Mouse (Mus musculus): ENCODE data around the gene Ckap5. TPM values are rescaled to one million over a fixed set of nuclear protein-coding genes. Genes with fewer than 3 reads are reported as not detected.
"Not testable (repeated sequence)": the region's sequence is repeated elsewhere in the genome, so short reads cannot be mapped to it uniquely, and the experiment has no call there.

The Ckap5 gene
- polyA plus RNA-seq, 1 experiment from 2014 or later, result 81.2 TPM

DNA sequence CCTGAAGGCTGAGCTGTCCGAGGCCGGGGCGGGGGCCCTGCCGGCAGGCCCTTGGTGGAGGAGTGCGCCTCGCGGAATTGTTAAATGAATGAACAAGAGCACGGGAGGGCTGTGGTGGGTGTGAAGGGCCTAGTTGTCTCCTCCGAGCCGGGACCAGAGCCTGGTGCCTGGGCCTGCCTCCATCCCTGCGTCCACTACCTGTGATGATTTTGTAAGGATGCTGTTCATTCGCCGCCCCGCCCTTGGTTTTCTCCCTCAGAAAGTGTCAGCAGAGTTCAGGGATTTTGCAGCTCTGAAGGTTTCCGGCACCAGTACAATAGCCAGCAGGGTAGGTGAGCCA, 555 bp downstream of the Ckap5 start:
- Histone ChIP-seq H3K9me3 (no peaks in the 10 kb centered on the region), H3K27ac (peak overlapping the region; percentile 76), H3K27me3 (replicated peaks) (no peaks in the 10 kb centered on the region), H3K4me1 (replicated peaks) (0 out of 2 replicates have a peak, but pooled peaks cover 5% of the 10 kb centered on the region), H3K36me3 (no peaks in the 10 kb centered on the region), H3K4me3 (replicated peaks) (peak overlapping the region; percentile 99), H3K4me2 (replicated peaks) (peak overlapping the region; percentile 67), H3K9ac (peak overlapping the region; percentile 96)
- ATAC-seq, result peak; percentile 74
- 0% methylated on average over 15 of the region's 15 CpGs for WGBS

- H3K27me3 ChIP-seq (replicated peaks), result no peaks in the 10 kb centered on the region
- 4% methylated on average over 17 of the region's 17 CpGs for WGBS
- peak overlapping the region; percentile 38 for H3K4me3 ChIP-seq (replicated peaks)
- peak overlapping the region; percentile 75 for H3K4me2 ChIP-seq (replicated peaks)
- H3K27ac ChIP-seq, result no peak overlapping the region
- H3K36me3 ChIP-seq, result no peaks in the 10 kb centered on the region
- peak; percentile 99 for ATAC-seq
- H3K9ac ChIP-seq, result peak overlapping the region; percentile 33; the same call in 1 of the 2 replicates
- no peaks in the 10 kb centered on the region for H3K9me3 ChIP-seq
- peaks cover 8% of the 10 kb centered on the region; the same call in 1 of the 2 replicates for H3K4me1 ChIP-seq (replicated peaks)
These were observed 11.1 kb downstream of the Ckap5 start for GRCm38 (mm10) chr2:91537588-91538205.

GRCm38 (mm10) chr2:91568125-91568524, 41.6 kb downstream of the Ckap5 start:
- H3K4me3 ChIP-seq (replicated peaks), result no peak overlapping the region
- no peak overlapping the region for H3K27ac ChIP-seq
- WGBS, result 96% methylated on average over 2 of the region's 2 CpGs
- no peak overlapping the region for H3K9ac ChIP-seq
- no peak for ATAC-seq
- H3K27me3 ChIP-seq (replicated peaks), result no peaks in the 10 kb centered on the region
- H3K36me3 ChIP-seq, result peaks cover 26% of the 10 kb centered on the region
- H3K4me2 ChIP-seq (replicated peaks), result no peak overlapping the region
- no peaks in the 10 kb centered on the region for H3K4me1 ChIP-seq (replicated peaks)
- H3K9me3 ChIP-seq, result no peaks in the 10 kb centered on the region

- Histone ChIP-seq H3K27me3 (replicated peaks) (no peaks in the 10 kb centered on the region), H3K4me3 (replicated peaks) (no peak overlapping the region), H3K36me3 (peaks cover 32% of the 10 kb centered on the region), H3K4me2 (replicated peaks) (no peak overlapping the region), H3K4me1 (replicated peaks) (no peaks in the 10 kb centered on the region), H3K9me3 (no peaks in the 10 kb centered on the region), H3K27ac (no peak overlapping the region), H3K9ac (no peak overlapping the region)
- ATAC-seq, result no peak
- 82% methylated on average over 1 of the region's 1 CpGs for WGBS
These were observed 54.3 kb downstream of the Ckap5 start for GRCm38 (mm10) chr2:91580894-91581293.

DNA sequence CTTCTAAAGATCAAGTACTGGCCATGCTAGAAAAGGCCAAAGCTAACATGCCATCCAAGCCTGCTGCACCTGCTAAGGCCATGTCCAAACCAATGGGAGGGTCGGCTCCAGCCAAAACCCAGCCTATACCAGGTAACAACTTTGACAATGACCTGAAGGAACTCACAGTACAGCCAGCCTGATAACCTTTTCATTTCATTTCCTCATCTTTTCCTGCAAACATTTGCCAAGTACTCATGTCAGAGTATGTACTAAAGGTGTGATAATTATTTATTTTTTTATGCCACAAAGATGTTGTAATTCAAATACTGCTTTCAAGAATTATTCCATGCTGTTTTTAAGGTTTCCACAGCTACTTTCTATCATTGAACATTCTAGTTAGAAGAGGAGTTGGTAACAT, 59.7 kb downstream of the Ckap5 start:
- H3K36me3 ChIP-seq, result peaks cover 26% of the 10 kb centered on the region
- H3K9me3 ChIP-seq, result no peaks in the 10 kb centered on the region
- H3K4me2 ChIP-seq (replicated peaks), result no peak overlapping the region
- H3K27me3 ChIP-seq (replicated peaks), result no peaks in the 10 kb centered on the region
- no peak for ATAC-seq
- H3K9ac ChIP-seq, result no peak overlapping the region
- H3K4me3 ChIP-seq (replicated peaks), result no peak overlapping the region
- H3K27ac ChIP-seq, result no peak overlapping the region
- no peaks in the 10 kb centered on the region for H3K4me1 ChIP-seq (replicated peaks)
- 97% methylated on average over 1 of the region's 1 CpGs for WGBS

GRCm38 (mm10) chr2:91600475-91600874, 73.9 kb downstream of the Ckap5 start:
- Histone ChIP-seq H3K9ac (no peak overlapping the region), H3K27me3 (replicated peaks) (no peaks in the 10 kb centered on the region), H3K4me3 (replicated peaks) (no peak overlapping the region), H3K4me1 (replicated peaks) (no peaks in the 10 kb centered on the region), H3K9me3 (no peaks in the 10 kb centered on the region), H3K27ac (no peak overlapping the region), H3K36me3 (peaks cover 42% of the 10 kb centered on the region), H3K4me2 (replicated peaks) (no peak overlapping the region)
- no peak for ATAC-seq
- WGBS, result 97% methylated on average over 4 of the region's 4 CpGs

DNA sequence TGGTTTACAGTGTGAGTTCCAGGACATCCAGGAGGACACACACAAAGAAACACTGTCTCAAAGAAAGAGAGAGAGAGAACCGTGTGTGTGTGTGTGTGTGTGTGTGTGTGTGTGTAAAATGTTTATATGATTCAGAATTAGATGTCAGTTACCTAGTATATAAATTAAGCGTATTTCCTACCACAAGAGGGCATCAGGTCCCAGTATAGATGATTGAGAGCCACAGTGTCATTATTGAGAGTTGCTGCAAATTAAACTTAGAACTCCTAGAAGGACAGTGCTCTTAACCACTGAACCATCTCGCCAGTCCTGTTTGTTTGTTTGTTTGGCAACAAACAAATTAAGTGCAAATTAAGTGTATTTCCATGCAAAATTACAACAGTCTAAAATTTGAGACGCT, 75.8 kb downstream of the Ckap5 start:
- Histone ChIP-seq H3K4me1 (replicated peaks) (no peaks in the 10 kb centered on the region), H3K27me3 (replicated peaks) (no peaks in the 10 kb centered on the region), H3K4me2 (replicated peaks) (no peak overlapping the region), H3K27ac (no peak overlapping the region), H3K9me3 (no peaks in the 10 kb centered on the region), H3K36me3 (peaks cover 43% of the 10 kb centered on the region), H3K4me3 (replicated peaks) (no peak overlapping the region), H3K9ac (no peak overlapping the region)
- WGBS, result 87% methylated on average over 4 of the region's 4 CpGs
- no peak for ATAC-seq

GRCm38 (mm10) chr2:91609370-91609769, 82.8 kb downstream of the Ckap5 start:
- peaks cover 28% of the 10 kb centered on the region for H3K36me3 ChIP-seq
- not testable (repeated sequence) for H3K27me3 ChIP-seq (replicated peaks); H3K9me3 ChIP-seq

GRCm38 (mm10) chr2:91622356-91622755, 95.8 kb downstream of the Ckap5 start:
- Histone ChIP-seq H3K4me3 (replicated peaks) (no peak overlapping the region), H3K27ac (no peak overlapping the region), H3K9ac (no peak overlapping the region), H3K9me3 (no peaks in the 10 kb centered on the region), H3K4me1 (replicated peaks) (no peaks in the 10 kb centered on the region), H3K27me3 (replicated peaks) (no peaks in the 10 kb centered on the region), H3K36me3 (peaks cover 23% of the 10 kb centered on the region), H3K4me2 (replicated peaks) (no peak overlapping the region)
- no peak for ATAC-seq
- WGBS, result 95% methylated on average over 5 of the region's 5 CpGs

More at GRCm38 (mm10) chr2:91609370-91609769, 82.8 kb downstream of the Ckap5 start:
- H3K27ac ChIP-seq; ATAC-seq; H3K9ac ChIP-seq; H3K4me2 ChIP-seq (replicated peaks); H3K4me1 ChIP-seq (replicated peaks); H3K4me3 ChIP-seq (replicated peaks): not testable (repeated sequence)

DNA sequence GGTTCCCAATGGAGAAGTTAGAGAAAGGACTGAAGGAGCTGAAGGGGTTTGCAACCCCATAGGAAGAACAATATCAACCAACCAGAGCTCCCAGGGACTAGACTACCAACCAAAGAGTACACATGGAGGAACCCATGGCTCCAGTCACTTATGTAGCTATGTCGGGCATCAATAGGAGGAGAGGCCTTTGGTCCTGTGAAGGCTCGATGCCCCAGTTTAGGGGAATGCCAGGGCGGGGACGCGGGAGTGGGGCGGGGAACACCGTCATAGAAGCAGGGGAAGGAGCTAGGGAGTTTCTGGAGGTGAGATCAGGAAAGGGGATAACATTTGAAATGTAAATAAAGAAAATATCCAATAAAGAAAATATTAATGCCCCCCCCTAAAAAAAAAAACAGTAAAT, 96.8 kb downstream of the Ckap5 start:
- not testable (repeated sequence) for H3K27me3 ChIP-seq (replicated peaks); H3K4me3 ChIP-seq (replicated peaks); H3K4me1 ChIP-seq (replicated peaks); ATAC-seq; H3K4me2 ChIP-seq (replicated peaks); H3K27ac ChIP-seq; H3K9me3 ChIP-seq; H3K9ac ChIP-seq
- whole genome bisulfite sequencing, result 96% methylated on average over 7 of the region's 7 CpGs
- H3K36me3 ChIP-seq, result peaks cover 22% of the 10 kb centered on the region

- Histone ChIP-seq H3K27me3 (replicated peaks) (no peaks in the 10 kb centered on the region), H3K4me3 (replicated peaks) (no peak overlapping the region), H3K27ac (no peak overlapping the region), H3K36me3 (0 out of 2 replicates have a peak, but pooled peaks cover under 1% of the 10 kb centered on the region), H3K9me3 (no peaks in the 10 kb centered on the region), H3K9ac (no peak overlapping the region), H3K4me2 (replicated peaks) (no peak overlapping the region), H3K4me1 (replicated peaks) (no peaks in the 10 kb centered on the region)
- WGBS, result 74% methylated on average over 5 of the region's 5 CpGs
- ATAC-seq, result no peak
These were observed 100.9 kb downstream of the Ckap5 start for GRCm38 (mm10) chr2:91627486-91627885.

- Histone ChIP-seq H3K4me2 (replicated peaks) (no peak overlapping the region), H3K9ac (no peak overlapping the region), H3K27ac (no peak overlapping the region), H3K4me1 (replicated peaks) (no peaks in the 10 kb centered on the region), H3K9me3 (no peaks in the 10 kb centered on the region), H3K36me3 (no peaks in the 10 kb centered on the region), H3K4me3 (replicated peaks) (no peak overlapping the region), H3K27me3 (replicated peaks) (no peaks in the 10 kb centered on the region)
- ATAC-seq, result no peak
- WGBS, result 85% methylated on average over 8 of the region's 8 CpGs
These were observed 101.6 kb downstream of the Ckap5 start for GRCm38 (mm10) chr2:91628171-91628570.

- no peak overlapping the region for H3K27ac ChIP-seq
- no peaks in the 10 kb centered on the region for H3K9me3 ChIP-seq
- H3K4me3 ChIP-seq (replicated peaks), result no peak overlapping the region
- H3K36me3 ChIP-seq, result no peaks in the 10 kb centered on the region
- H3K27me3 ChIP-seq (replicated peaks), result no peaks in the 10 kb centered on the region
- H3K4me2 ChIP-seq (replicated peaks), result no peak overlapping the region
- ATAC-seq, result no peak
- WGBS, result 83% methylated on average over 18 of the region's 18 CpGs
- H3K4me1 ChIP-seq (replicated peaks), result no peaks in the 10 kb centered on the region
- no peak overlapping the region for H3K9ac ChIP-seq
These were observed 103.1 kb downstream of the Ckap5 start for GRCm38 (mm10) chr2:91629682-91630081.

Data from intestine, embryonic 15.5 days (tissue).